Mouse (Mus musculus): Measurements from ENCODE around the gene Fgfr2.
A peak's percentile ranks its signal among the peaks of the same experiment; 100 is the strongest.

Fgfr2 gene

GRCm38 (mm10) chr7:133041784-133042183 lies 81.4 kb downstream of the Fgfr2 start:
- DNase-seq (ENCODE audit: low spot score in 2 of 2) = no peak

GRCm38 (mm10) chr7:133040688-133041345 lies 82.3 kb downstream of the Fgfr2 start:
- no peak for DNase-seq (ENCODE audit: low spot score in 2 of 2)

- DNase-seq (ENCODE audit: low spot score in 2 of 2) = peak in 1 of 2 experiments; percentile 58
Measured at GRCm38 (mm10) chr7:133039556-133040255, 83.4 kb downstream of the Fgfr2 start.

GRCm38 (mm10) chr7:133037618-133038017 lies 85.5 kb downstream of the Fgfr2 start:
- DNase-seq (ENCODE audit: low spot score in 2 of 2) = no peak

GRCm38 (mm10) chr7:133037217-133037616 lies 85.9 kb downstream of the Fgfr2 start:
- no peak for DNase-seq (ENCODE audit: low spot score in 2 of 2)

GRCm38 (mm10) chr7:133035901-133036300 lies 87.2 kb downstream of the Fgfr2 start:
- DNase-seq (ENCODE audit: low spot score in 2 of 2) = no peak

GRCm38 (mm10) chr7:133032589-133033203 lies 90.5 kb downstream of the Fgfr2 start:
- no peak for DNase-seq (ENCODE audit: low spot score in 2 of 2)

GRCm38 (mm10) chr7:133029496-133030047 lies 93.6 kb downstream of the Fgfr2 start:
- no peak for DNase-seq (ENCODE audit: low spot score in 2 of 2)

- DNase-seq (ENCODE audit: low spot score in 2 of 2) = no peak
Measured at GRCm38 (mm10) chr7:133029004-133029403, 94.1 kb downstream of the Fgfr2 start.

GRCm38 (mm10) chr7:133027930-133028329 lies 95.2 kb downstream of the Fgfr2 start:
- no peak for DNase-seq (ENCODE audit: low spot score in 2 of 2)

GRCm38 (mm10) chr7:133024694-133025093 lies 98.5 kb downstream of the Fgfr2 start:
- no peak for DNase-seq (ENCODE audit: low spot score in 2 of 2)

GRCm38 (mm10) chr7:133019481-133020020 lies 103.6 kb downstream of the Fgfr2 start:
- DNase-seq (ENCODE audit: low spot score in 2 of 2) = no peak

- DNase-seq (ENCODE audit: low spot score in 2 of 2) = no peak
Measured at GRCm38 (mm10) chr7:133018961-133019360, 104.2 kb downstream of the Fgfr2 start.

- no peak for DNase-seq (ENCODE audit: low spot score in 2 of 2)
Measured at GRCm38 (mm10) chr7:133015416-133016070, 107.6 kb downstream of the Fgfr2 start.

GRCm38 (mm10) chr7:133014631-133015030 lies 108.5 kb downstream of the Fgfr2 start:
- no peak for DNase-seq (ENCODE audit: low spot score in 2 of 2)

- no peak for DNase-seq (ENCODE audit: low spot score in 2 of 2)
Measured at GRCm38 (mm10) chr7:133013923-133014322, 109.2 kb downstream of the Fgfr2 start.

- peak; percentile 39 to 71 for DNase-seq (ENCODE audit: low spot score in 2 of 2)
Measured at GRCm38 (mm10) chr7:133012637-133013366, 110.3 kb downstream of the Fgfr2 start.

GRCm38 (mm10) chr7:133011611-133012010 lies 111.5 kb downstream of the Fgfr2 start:
- DNase-seq (ENCODE audit: low spot score in 2 of 2) = no peak

GRCm38 (mm10) chr7:133011191-133011590 lies 112.0 kb downstream of the Fgfr2 start:
- no peak for DNase-seq (ENCODE audit: low spot score in 2 of 2)

- no peak for DNase-seq (ENCODE audit: low spot score in 2 of 2)
Measured at GRCm38 (mm10) chr7:133010477-133010876, 112.7 kb downstream of the Fgfr2 start.

GRCm38 (mm10) chr7:133009676-133010075 lies 113.5 kb downstream of the Fgfr2 start:
- DNase-seq (ENCODE audit: low spot score in 2 of 2) = no peak
